Mouse (Mus musculus) adrenal gland, adult (tissue): ENCODE results near the gene Klf11.

Experiments used
- DNase-seq, 2 experiments: peaks; one replicate each; pipeline ENCODE4 v3.0.0; 2022 to 2023; ENCODE audit warnings: low spot score in 1 of 2; ENCODE audit not compliant: inconsistent age in 2 of 2

Gene Klf11

DNA sequence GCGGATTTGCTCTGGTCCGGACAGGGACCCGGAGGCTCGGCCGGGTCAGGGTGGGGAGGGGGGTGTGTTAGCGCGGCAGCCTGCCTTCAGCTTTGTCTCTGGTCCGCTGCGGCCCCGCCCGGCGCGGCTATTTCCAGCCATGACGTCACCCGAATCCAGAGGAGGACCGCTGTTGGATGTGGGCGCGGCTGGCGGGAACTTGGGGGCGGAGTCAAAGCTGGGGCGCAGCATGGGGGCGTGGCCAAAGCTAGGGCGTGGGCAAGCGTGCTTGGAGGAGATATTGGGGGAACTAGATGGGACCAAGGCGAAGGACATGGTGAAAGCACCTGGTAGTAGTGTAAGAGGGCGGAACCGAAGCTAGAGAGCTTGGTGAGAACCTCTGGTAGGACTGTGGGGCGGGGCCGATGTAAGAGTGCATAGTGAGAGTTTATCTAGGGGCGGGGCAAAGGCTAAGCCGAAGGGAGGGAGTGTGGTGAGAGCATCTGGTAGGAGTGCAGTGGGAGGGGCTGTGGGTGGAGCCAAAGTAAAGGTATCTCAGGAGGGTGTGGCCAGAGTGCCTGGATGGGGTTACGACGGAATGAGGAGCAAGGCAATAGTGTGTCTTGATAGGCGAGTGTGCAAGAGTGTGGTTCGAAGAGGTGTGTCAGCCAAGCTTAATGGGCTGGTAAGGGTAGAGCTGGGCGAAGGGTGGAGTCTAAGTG lies 718 bp downstream of the Klf11 start:
- peak; percentile 98 to 100 for DNase-seq

DNA sequence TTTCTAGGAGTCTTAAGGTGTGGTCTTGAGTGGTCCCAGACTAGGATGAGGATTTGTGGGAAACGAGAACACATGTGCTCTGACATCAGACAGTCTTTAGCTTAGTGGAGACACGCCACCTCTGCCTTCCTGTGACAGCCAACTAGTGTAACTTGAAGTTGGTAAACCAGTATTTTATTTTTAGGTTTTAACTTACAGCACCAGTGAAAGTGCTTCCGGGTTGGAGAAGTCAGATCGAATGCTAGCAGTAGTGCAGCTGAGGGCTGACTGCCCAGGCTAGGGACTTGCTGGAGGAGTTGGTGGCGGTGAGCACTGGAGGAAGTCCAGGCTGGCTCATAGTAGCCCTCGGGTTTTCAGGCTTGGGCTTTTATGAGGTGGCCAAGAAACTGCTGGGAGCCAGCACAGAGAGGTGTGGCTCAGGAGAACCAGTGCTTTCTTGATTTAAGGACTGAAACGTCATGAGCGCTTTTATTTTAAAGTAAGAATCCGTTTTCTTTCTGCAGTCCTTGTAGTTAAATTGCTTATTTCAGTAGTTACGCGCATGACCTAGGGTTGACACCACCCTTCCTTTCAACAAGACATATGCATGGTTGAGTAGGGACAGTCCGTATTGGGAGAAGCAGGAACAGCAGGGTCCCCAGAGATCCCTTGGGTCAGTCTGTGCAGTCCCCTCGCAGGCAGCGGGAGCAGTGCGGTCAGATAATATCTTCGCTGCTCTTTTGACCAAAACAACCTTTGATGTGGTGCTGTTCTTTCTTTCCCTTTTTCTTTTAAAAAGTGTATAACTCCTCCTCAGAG lies 3.2 kb downstream of the Klf11 start:
- DNase-seq = no peak

DNA sequence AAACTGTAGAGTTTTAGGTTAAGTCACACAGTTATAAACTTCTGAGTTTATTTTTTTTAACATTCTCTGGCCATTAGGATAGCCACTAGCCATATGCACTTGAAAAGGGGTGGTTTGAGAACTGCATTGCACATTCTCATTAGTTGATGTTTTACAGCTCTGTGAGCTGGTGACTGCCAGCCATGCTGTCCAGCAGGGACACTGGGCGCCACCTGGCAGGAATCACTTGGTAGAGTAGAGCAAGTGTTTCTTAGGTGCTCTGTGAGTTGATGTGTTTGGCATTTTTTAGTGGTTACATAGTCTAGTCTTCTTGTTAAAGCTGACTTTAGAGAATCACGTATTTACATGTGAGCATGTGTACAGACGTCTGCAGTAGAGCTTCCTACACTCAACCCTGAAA lies 5.4 kb downstream of the Klf11 start:
- no peak for DNase-seq

- no peak for DNase-seq
Observed at GRCm38 (mm10) chr12:24658998-24659397, 7.9 kb downstream of the Klf11 start.

- no peak for DNase-seq
Observed at GRCm38 (mm10) chr12:24659923-24660322, 8.8 kb downstream of the Klf11 start.

GRCm38 (mm10) chr12:24661100-24661499 lies 10.0 kb downstream of the Klf11 start:
- no peak for DNase-seq

DNA sequence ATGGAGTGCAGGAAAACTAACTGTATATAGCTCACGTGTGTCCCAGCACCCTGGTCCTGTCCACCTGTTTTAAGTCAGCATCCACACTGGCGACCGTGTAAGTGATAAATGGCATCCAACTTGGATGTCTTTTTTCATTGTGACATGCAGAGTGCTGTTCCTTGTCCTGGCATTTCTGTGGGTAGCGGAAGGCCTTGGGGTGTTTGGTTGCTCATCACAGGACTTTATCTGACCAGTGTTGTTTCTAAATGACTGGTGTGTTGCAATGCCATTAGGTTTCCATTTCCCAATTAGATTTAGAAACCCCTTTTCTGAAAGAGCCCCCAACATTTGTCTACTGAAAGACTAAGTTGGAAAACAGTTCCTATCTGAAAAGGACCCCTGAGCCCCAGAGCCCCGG lies 11.1 kb downstream of the Klf11 start:
- DNase-seq = peak in 1 of 2 experiments; percentile 51

DNA sequence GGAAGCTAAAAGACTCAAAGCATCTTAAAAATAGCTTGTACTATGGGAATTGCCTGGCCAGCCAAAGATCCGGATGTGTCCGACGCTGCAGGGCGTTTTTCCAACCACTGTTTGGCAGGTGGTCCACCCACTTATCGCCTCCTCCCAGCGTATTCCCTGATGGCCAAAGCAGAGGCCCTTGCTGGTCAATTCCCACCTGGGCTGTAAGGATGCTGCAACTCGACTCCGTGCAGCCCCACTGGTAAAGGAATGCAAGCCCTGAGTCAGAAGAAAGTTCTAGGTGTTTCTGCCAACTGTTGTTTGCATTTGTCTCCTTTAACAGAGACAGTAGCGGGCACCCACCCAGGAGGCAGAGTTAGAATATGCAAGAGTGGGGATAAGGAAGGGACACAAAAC lies 29.0 kb downstream of the Klf11 start:
- DNase-seq = peak in 1 of 2 experiments; percentile 38

- DNase-seq = peak; percentile 35 to 66
Observed at GRCm38 (mm10) chr12:24680492-24681285, 29.6 kb downstream of the Klf11 start.

DNA sequence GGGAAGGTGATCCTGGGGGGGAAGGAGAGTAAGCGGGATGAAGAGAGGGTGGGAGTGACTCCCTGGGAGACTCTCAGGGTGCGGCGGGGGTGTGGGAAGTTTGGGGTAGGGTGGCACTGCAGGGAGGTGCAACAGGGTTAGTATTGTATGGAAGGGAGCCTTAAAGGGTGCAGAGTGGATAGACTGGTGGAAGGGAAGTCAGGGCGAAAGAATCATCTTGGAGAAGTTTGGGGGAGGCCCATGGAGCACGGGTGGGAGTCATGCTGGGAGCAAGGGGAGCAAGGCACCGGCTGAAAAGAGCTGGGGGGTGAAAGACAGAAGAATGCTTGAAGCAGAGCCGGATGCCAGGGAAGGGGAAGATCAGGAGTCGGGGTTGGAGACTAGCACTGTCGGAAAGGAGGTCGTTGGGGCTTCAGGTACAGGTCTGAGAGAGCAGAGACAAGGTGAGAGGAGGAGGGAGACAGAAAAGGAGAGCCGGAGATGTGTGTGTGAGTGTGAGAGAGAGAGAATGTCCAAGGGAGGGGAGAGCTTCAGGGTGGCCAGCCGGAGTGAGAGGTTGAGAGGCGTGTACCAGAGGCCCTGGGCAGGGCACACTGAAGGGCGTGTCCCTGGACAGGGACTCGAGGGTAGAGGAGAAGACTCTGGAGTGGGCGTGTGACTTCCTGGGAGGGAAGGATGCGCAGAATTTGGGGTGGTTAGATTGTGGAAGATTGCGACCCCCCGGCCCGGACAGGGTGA lies 30.4 kb downstream of the Klf11 start, which contains the start of gene Cys1:
Gene Cys1, minus strand, starts transcription at position 528 of the 738 bp plus-strand sequence.
- DNase-seq = peak; percentile 47 to 50

GRCm38 (mm10) chr12:24682563-24682962 lies 31.5 kb downstream of the Klf11 start:
- no peak for DNase-seq

- no peak for DNase-seq
Observed at GRCm38 (mm10) chr12:24683461-24683860, 32.4 kb downstream of the Klf11 start.

GRCm38 (mm10) chr12:24686038-24686695 lies 35.1 kb downstream of the Klf11 start:
- no peak for DNase-seq

DNA sequence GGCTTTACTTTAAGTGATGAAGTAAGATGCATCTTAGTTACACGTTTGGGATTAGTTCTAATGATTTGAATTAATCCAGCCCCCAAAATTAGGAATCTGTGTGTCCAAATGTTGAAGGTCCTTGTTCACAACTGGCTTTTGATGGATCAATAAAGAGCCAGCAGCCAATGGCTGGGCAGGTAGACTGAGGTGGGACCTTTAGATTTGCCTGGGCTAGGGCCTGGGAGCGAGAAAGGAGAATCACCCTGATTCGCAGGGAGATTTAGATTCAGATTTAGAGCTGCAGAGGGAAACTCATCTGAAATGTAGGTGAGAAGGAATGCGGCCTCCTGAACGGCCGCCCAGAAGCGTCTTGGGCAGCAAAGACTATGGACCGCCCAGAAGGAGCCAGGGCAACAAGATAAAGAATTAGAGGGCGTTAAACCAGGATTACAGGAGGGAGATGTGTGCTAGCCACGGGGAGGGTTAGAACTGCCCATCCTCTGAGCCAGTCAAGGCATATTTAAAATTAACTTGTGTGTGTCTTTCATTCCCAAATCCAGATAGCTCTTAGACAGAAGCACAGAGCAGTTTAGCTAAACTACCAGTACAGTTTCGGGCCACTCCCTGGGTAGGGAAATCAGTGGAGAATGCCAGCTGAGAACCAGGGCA lies 35.7 kb downstream of the Klf11 start:
- DNase-seq = no peak

GRCm38 (mm10) chr12:24690351-24690750 lies 39.3 kb downstream of the Klf11 start:
- no peak for DNase-seq

DNA sequence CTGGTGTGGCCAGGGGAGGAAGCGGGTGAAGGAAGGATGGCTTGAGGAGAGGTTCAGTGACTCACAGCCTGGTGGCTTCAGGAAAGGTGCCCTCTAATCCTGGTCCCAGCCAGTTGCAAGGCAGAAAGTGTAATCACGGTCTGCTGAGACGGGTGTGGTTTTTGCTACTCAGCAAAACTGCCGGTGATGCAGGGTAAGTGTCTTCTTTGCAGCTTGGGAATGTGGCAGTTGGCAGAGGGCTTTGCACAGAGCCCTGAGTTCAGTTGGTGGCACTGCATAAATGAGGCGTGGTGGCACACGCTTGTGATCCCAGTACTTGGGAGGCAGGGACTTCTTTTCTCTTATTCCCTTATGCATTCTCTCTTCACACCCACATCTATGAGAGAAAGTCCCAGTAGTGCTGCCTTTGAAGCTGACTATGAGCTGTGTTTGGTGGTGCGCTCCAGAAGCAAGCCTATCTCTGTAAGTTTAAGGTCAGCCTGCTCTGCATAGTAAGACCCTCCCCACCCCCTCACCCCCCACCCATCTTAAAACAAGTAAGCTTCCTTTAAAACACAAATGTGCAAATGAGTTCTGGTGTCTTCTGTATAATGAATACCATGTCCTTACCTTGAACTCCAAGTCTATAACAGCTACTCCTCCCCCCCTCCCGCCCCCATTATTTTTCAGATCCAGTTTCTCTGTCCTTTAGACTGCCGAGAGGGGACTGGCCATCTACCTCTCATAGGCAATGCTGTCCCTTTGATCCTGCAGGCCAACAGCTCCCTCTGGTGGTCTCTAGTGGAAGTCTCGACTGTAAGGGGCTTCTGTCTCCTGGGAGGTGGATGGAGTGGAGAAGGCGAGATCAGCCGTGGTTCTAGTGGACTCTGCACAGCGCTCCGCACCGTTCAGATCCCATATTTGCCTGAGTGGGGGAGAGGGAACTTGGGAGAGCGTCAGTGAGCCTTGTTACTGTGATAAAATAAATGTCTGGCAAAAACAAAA lies 45.7 kb downstream of the Klf11 start:
- peak; percentile 81 to 95 for DNase-seq

DNA sequence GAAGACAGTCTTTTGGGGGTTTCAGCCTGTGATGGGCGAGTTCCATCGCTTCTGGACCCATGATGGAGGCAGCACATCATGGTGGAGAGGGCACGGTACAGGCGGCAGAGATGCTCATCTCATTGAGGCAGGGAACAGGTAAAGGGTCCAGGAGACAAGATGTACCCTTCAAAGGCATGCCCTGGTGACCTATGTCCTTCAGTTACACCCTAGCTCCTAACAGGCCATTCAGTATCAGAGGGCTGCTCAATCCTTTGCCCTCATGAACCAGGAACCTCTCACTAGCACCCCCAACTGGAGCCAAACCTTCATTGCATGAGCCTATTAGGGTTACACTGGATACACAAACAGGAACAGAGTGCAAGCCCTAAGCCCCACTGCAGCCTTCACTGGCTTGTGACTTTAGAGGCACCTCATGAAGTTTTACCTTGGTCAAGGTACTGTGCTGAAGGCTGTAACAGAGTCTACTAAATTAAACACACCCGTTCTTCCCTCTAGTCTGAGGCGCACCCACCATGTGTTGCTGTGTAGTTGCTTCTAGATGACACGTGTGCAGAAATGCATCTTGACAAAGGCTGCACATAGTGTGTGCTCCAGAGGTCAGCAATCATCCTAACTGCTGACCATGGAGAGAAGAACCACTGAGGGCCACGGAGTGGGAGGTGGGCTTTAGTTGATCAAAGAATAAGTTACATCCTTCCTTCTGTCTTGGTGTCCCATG lies 46.6 kb downstream of the Klf11 start:
- DNase-seq = peak in 1 of 2 experiments; percentile 30

- no peak for DNase-seq
Observed at GRCm38 (mm10) chr12:24698514-24698913, 47.4 kb downstream of the Klf11 start.
